Mouse (Mus musculus) neutrophil, adult 83 days (primary cell): ENCODE results near the gene Camp. TPM values are rescaled to one million over a fixed set of nuclear protein-coding genes. Genes with fewer than 3 reads are reported as not detected.

Source experiments
- total RNA-seq, 2 experiments: library from RNA; stranded (reverse); gene quantifications; one replicate each; pipeline ENCODE4 v1.2.4; 2023

Gene Camp
- 1,000 to 10,000 TPM; 5,963 to 7,044 TPM for total RNA-seq

GRCm38 (mm10) chr9:109849312-109849758, at the start of gene Camp:
Gene Camp, minus strand, starts transcription at chr9:109849617.

GRCm38 (mm10) chr9:109874797-109875691, 25.6 kb upstream of the Camp start, which contains the start of gene Cdc25a:
Gene Cdc25a, plus strand, starts transcription at chr9:109875579.

GRCm38 (mm10) chr9:109832391-109833087, 16.9 kb downstream of the Camp start, which contains the start of gene Nme6:
Gene Nme6, plus strand, starts transcription at chr9:109832749.

GRCm38 (mm10) chr9:109811980-109812379, 37.4 kb downstream of the Camp start, which contains the start of gene Spink8:
Gene Spink8, plus strand, starts transcription at chr9:109812280.

Other genes starting within 250 kb of the Camp start
- gene Fbxw24, start 223.6 kb downstream of the Camp start, total RNA-seq = not detected
- not detected for gene Fbxw25, start 185.0 kb downstream of the Camp start, total RNA-seq
- not detected for gene Fbxw18, start 146.9 kb downstream of the Camp start, total RNA-seq
- gene Fbxw26, start 103.5 kb downstream of the Camp start, total RNA-seq = not detected
- not detected for gene Fbxw27, start 58.9 kb downstream of the Camp start, total RNA-seq
- not detected for gene Spink8, start 37.3 kb downstream of the Camp start, total RNA-seq
- gene Nme6, start 16.9 kb downstream of the Camp start, total RNA-seq = 10 to 100 TPM; 13.3 to 13.7 TPM
- 10 to 100 TPM; 34.3 to 38.7 TPM for gene Cdc25a, start 26.0 kb upstream of the Camp start, total RNA-seq
- gene Map4, start 81.8 kb upstream of the Camp start, total RNA-seq = 10 to 100 TPM; 81.0 to 93.2 TPM